Mouse (Mus musculus) heart, adult 2 months (tissue): ENCODE data around the gene Nr0b2. TPM values are rescaled to one million over a fixed set of nuclear protein-coding genes. Genes with fewer than 3 reads are reported as not detected.

ENCODE experiments used
- DNase-seq, 2 experiments: peaks; one replicate each; pipeline ENCODE4 v3.0.0; 2021
- H3K27ac ChIP-seq: fragments of 200-600 bp; 2 replicates; pipeline ENCODE4 v1.8.1; 2022
- H3K27me3 ChIP-seq: fragments of 200-500 bp; 2 replicates; pipeline ENCODE4 v1.6.1; 2012; ENCODE audit warnings: mild to moderate bottlenecking, low read length, inconsistent platforms, mixed read lengths; ENCODE audit not compliant: control insufficient read depth, insufficient read depth
- H3K36me3 ChIP-seq: fragments of 200-500 bp; 2 replicates; pipeline ENCODE4 v1.6.1; 2012; ENCODE audit warnings: low read length, inconsistent platforms; ENCODE audit not compliant: control insufficient read depth, insufficient read depth
- H3K4me1 ChIP-seq: fragments of 200-500 bp; 2 replicates; pipeline ENCODE4 v1.6.1; 2011; ENCODE audit warnings: low read length; ENCODE audit not compliant: control insufficient read depth, insufficient read depth
- H3K4me3 ChIP-seq: fragments of 200-600 bp; 2 replicates; pipeline ENCODE4 v1.8.1; 2022
- H3K79me2 ChIP-seq: fragments of 200-500 bp; replicated peaks from 2 replicates; pipeline ENCODE4 v1.6.1; 2012; ENCODE audit warnings: mild to moderate bottlenecking, inconsistent platforms, low read length, moderate library complexity, mixed read lengths; ENCODE audit not compliant: control insufficient read depth, insufficient read depth
- H3K9ac ChIP-seq: fragments of 200-500 bp; 2 replicates; pipeline ENCODE4 v1.6.1; 2012; ENCODE audit warnings: low read depth, mild to moderate bottlenecking, control low read depth, inconsistent platforms, low read length, mixed read lengths
- CTCF ChIP-seq: fragments of 200-600 bp; IDR thresholded peaks from 2 replicates; pipeline ENCODE4 v1.8.1; 2022; ENCODE audit warnings: antibody characterized with exemption, mild to moderate bottlenecking, moderate library complexity
- EP300 ChIP-seq: fragments of 200-500 bp; IDR thresholded peaks from 2 replicates; pipeline ENCODE4 v1.6.1; 2011; ENCODE audit warnings: low read depth, low read length, control low read depth; ENCODE audit not compliant: insufficient read depth
- POLR2A ChIP-seq: fragments of 200-500 bp; IDR thresholded peaks from 2 replicates; pipeline ENCODE4 v1.6.1; 2011; ENCODE audit warnings: mild to moderate bottlenecking, low read depth, low read length, control low read depth; ENCODE audit not compliant: insufficient read depth
- WGBS: fragments of 180-500 bp; shearing (Covaris S2); methylation state at CpG from one replicate; pipeline ENCODE4 v1.1.7; 2018; 5-methylcytosine and 5-hydroxymethylcytosine counted together
- intact Hi-C: fragments of 180-260 bp; cut with DNase I; formaldehyde crosslinking; loops from one replicate; pipeline ENCODE4 v1.15.1; 2025
- polyA plus RNA-seq: library from polyadenylated mRNA; depleted of rRNA; stranded (reverse); fragments of >200 nt; gene quantifications from 2 replicates; pipeline ENCODE4 v1.2.3, GENCODE M21; 2012
- total RNA-seq, 2 experiments: library from RNA; stranded (reverse); gene quantifications; 2 replicates each; pipeline ENCODE4 v1.2.3; 2021

Gene Nr0b2
- total and polyA plus RNA-seq, 3 experiments, result 13.1 to 45.4 (median 14.5) TPM

DNA sequence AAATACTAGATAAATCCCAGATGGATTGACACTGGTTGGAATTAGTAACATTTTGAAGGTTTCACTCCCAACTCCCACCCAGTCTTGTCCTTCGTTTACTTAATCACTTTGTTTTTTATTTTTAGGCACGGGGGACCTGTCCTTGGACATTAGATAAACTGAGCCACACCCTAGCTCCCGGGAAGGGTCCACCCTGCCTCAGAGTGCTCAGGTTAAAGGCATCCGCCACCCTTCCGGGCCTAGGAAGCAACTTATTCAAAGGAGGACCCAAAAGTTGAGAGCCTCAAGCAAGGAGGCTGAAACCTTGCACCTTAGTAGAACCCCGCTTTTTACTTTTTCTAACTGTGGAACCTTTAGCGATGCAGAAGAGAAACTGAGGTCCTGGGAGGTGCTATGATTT lies 45.9 kb downstream of the Nr0b2 start:
- peak overlapping the region; percentile 60 for H3K27ac ChIP-seq
- peak overlapping the region; percentile 61 for H3K9ac ChIP-seq
- DNase-seq, result no peak
- H3K4me1 ChIP-seq, result 0 out of 2 replicates have a peak, but pooled peaks cover 1% of the 10 kb centered on the region
- peak overlapping the region; percentile 69 for H3K4me3 ChIP-seq
- 18% methylated on average over 7 of the region's 7 CpGs for WGBS
- H3K27me3 ChIP-seq, result no peaks in the 10 kb centered on the region
- H3K79me2 ChIP-seq, result no peaks in the 10 kb centered on the region
- intact Hi-C loops, result loop anchor here (5.0 kb wide), 1 partner anchor 33 kb away; no protein-coding TSS in a partner anchor
- no peaks in the 10 kb centered on the region for H3K36me3 ChIP-seq
- TF ChIP-seq EP300, result no peak

DNA sequence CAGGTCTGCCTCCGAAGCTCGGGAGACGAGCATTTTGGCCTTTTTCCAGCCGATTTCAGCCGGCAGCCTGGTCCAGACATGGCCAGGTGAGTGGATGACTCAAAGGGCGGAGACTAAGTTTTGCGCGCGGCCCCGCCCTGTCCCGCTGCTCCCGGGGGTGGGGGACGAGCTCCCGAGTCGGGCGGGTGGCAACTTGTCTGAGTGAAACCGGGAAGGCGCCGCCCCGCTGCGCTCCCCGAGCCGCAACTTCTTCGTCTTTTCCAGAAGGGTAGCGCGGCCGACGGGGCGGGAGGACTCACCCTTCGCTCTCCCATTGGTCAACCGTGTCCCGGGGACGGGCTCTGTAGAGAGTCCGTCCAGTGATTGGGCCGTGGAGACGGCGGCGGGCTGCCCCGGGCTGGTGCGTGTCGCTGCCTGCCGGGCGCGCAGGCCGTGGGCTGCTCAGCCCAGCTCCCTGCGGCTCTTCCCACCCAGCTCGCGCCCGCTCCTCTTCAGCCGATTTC lies 46.4 kb downstream of the Nr0b2 start:
- Histone ChIP-seq H3K27me3 (no peaks in the 10 kb centered on the region), H3K4me3 (peak overlapping the region; percentile 69), H3K79me2 (no peaks in the 10 kb centered on the region), H3K9ac (peak overlapping the region; percentile 61), H3K36me3 (no peaks in the 10 kb centered on the region), H3K4me1 (0 out of 2 replicates have a peak, but pooled peaks cover 1% of the 10 kb centered on the region), H3K27ac (peak overlapping the region; percentile 60)
- DNase-seq, result peak; percentile 91 to 95
- TF ChIP-seq EP300, result no peak
- TF ChIP-seq CTCF, result peak; percentile 18; the same call in 1 of the 2 replicates
- intact Hi-C loops, result loop anchor here (5.0 kb wide), 1 partner anchor 33 kb away; no protein-coding TSS in a partner anchor
- under 1% methylated on average over 50 of the region's 50 CpGs for WGBS

DNA sequence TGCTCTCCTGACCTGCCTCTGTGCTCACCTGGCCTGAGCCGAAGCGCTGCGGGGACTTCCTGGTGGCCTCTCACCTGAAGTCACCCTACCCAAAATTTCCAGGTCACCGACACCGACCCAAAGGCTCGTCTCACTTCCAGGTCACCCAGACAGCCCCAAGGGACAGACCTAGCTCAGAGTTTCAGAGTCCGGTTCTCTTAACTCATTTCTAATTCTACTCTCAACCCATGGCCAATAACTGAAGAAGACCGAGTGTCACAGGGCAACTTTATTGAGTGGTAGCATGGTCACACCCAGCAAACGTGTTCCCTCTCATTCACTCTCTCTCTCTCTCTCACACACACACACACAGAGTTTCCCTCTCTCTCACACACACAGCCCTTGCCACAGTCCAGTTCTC lies 47.1 kb downstream of the Nr0b2 start:
- peak overlapping the region; percentile 69; the same call in 1 of the 2 replicates for H3K4me3 ChIP-seq
- no peak overlapping the region for H3K27ac ChIP-seq
- no peaks in the 10 kb centered on the region for H3K27me3 ChIP-seq

DNA sequence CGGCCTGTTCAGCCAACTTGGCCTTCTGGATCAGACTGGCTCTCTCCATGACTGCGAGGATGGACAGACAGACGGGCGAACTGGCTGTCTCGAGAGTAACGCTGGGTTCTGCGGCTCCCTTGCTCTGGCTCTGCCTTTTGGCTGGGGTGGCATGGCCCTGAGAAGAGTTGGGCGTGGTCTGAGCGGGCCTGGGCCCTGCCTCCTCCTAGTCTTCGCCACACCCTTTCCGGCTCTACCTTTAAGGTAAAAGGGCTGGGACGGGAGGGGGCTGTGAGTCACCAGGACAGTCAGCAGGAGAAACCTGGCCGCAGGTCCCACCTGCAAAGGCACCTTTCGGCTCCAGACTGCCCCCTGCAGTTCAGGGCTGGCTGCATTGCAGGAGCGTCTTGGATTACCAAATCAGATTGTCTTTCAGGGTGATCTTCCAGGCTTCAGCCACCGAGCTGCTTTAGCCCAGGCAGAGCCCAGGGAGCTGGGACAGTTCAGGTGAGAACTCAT lies 48.6 kb downstream of the Nr0b2 start, which contains the start of gene Sfn:
Gene Sfn (minus strand): TSS at position 448 of the 498 bp plus-strand sequence.
- WGBS, result 7% methylated on average over 16 of the region's 16 CpGs
- H3K4me3 ChIP-seq, result no peak within 1 kb of the TSS
- no peaks in the 10 kb centered on the region for H3K36me3 ChIP-seq
- 0 out of 2 replicates have a peak, but pooled peaks cover 1% of the 10 kb centered on the region for H3K4me1 ChIP-seq
- no peak within 1 kb of the TSS for H3K9ac ChIP-seq
- no peaks in the 10 kb centered on the region for H3K79me2 ChIP-seq
- DNase-seq, result peak; percentile 39 to 57
- no peaks in the 10 kb centered on the region for H3K27me3 ChIP-seq
- TF ChIP-seq POLR2A, result no peak
- TF ChIP-seq CTCF, result peak; percentile 71
- no peak for TF ChIP-seq EP300
- H3K27ac ChIP-seq, result no peak within 1 kb of the TSS
- intact Hi-C loops, result no loop called here

More for the DNA sequence above, 47.1 kb downstream of the Nr0b2 start:
- Histone ChIP-seq H3K79me2 (no peaks in the 10 kb centered on the region), H3K4me1 (0 out of 2 replicates have a peak, but pooled peaks cover 1% of the 10 kb centered on the region), H3K9ac (no peak overlapping the region), H3K36me3 (no peaks in the 10 kb centered on the region)
- intact Hi-C loops, result no loop called here
- no peak for TF ChIP-seq EP300
- TF ChIP-seq CTCF, result no peak
- TF ChIP-seq POLR2A, result no peak
- WGBS, result 12% methylated on average over 9 of the region's 9 CpGs
- no peak for DNase-seq

DNA sequence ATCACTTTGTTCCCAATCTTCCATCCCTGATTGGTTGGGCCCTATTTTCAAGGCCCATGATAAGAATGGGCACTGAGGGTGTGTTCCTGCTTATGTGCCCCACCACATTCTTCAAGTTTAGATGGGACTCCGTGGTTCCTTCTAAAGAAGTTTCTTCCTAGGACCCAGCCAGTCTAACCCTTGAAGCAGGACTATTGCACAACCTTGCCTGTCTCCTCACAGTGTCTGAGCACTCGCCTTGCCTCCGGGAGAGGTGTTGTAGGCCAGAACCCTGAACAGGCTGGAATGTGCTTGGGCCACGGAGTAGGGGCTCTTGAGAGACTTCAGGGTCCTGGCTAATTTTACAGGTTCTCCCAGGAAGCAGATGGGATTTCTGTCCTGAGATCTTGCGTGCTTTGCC lies 49.9 kb downstream of the Nr0b2 start:
- H3K4me3 ChIP-seq, result no peak overlapping the region
- no peaks in the 10 kb centered on the region for H3K36me3 ChIP-seq
- H3K79me2 ChIP-seq, result no peaks in the 10 kb centered on the region
- TF ChIP-seq EP300 (no peak), POLR2A (no peak), CTCF (no peak)
- no peak overlapping the region for H3K27ac ChIP-seq
- 0 out of 2 replicates have a peak, but pooled peaks cover 1% of the 10 kb centered on the region for H3K4me1 ChIP-seq
- intact Hi-C loops, result no loop called here
- no peak for DNase-seq
- H3K9ac ChIP-seq, result no peak overlapping the region
- no peaks in the 10 kb centered on the region for H3K27me3 ChIP-seq
- 89% methylated on average over 5 of the region's 5 CpGs for WGBS

DNA sequence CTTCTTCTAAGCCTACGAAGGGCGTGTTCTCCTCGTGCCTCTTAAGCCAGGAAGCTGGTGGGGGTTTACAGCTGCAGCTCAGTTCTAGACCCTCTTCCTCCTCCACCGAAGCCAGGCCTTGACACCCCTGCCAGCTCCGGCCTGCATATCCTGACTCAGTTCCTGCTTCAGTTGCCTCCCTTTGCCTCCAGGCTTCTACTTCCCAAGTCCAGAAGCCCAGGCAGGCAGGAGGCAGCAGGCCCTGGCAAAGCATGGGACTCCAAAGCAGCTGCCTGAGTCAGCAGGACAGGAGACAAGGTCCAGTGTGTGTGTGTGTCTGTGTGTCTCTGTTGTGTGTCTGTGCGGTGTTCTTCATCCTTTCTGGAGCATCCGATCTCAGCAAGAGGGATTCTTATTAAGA lies 51.0 kb downstream of the Nr0b2 start:
- Histone ChIP-seq H3K4me1 (0 out of 2 replicates have a peak, but pooled peaks cover 1% of the 10 kb centered on the region), H3K79me2 (no peaks in the 10 kb centered on the region), H3K9ac (no peak overlapping the region), H3K27ac (no peak overlapping the region), H3K4me3 (no peak overlapping the region), H3K36me3 (no peaks in the 10 kb centered on the region), H3K27me3 (no peaks in the 10 kb centered on the region)
- TF ChIP-seq POLR2A, result no peak
- no peak for TF ChIP-seq EP300
- no peak for TF ChIP-seq CTCF
- WGBS, result 67% methylated on average over 7 of the region's 7 CpGs
- intact Hi-C loops, result no loop called here
- no peak for DNase-seq
